Mouse (Mus musculus) 3134 (cell line): ENCODE data around the gene Ap1s3.

Source experiments
- DNase-seq: peaks from one replicate; pipeline ENCODE4 v3.0.0-alpha.2; 2011; ENCODE audit warnings: low spot score; ENCODE audit not compliant: insufficient read length; ENCODE audit errors: extremely low read depth

The Ap1s3 gene

GRCm38 (mm10) chr1:79671543-79672337 lies at the start of gene Ap1s3:
TSS of gene Ap1s3 (minus strand) at chr1:79671972.
- peak; percentile 12 for DNase-seq

DNA sequence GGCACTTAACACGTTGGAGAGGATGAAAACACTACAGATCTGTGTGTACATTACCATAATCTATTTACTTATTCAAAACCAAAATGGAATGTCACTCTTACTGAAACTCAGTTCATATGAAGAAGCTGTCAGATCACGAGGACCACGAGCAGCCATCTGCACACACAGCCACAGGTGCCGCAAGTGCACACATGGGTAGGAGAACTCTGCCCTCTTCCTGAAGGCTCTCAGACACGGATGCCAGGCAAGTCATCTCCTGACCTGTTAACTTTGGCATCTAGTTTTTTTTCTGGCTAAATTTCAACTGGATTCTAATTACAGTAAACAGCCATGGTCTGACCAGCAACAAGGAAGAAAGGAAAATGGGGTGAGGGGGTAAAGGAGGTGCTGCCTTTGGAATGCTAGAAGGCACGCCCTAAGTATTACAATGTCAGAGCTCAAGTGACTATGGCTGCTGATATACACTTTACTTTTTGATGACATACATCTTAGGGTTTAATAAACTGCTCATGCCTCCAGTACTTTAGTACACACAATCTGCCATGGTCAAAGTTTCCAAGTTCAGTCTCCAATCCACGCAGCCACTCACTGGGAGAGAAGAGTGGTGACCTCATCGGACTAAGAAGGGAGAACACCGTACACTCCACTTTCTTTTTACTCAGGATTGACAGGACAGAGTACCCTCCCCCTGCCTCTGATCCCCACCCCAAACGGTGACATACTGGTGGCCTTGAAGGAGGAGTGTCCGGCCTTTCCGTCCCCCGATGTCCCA lies 42.6 kb upstream of the Ap1s3 start:
- no peak for DNase-seq

DNA sequence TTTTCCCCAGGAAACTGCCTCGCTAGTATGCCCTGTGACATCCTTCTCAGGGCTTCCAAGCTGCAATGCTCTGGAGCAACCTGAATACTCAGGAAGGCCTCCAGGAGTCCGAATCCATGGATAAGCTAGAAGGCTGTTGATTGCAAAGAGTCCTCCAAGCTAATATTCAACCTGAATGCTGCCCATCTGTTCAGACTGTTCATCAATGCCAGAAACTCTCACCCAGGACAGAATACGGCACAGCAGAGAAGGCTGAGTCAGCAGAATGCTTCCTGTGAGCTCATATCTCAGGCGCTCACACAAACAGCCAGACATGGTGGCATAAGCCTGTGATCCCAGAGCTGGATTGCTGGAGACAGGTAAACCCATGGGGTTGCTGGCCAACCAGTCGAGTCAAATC lies 41.3 kb upstream of the Ap1s3 start:
- no peak for DNase-seq

GRCm38 (mm10) chr1:79711147-79712126 lies 39.7 kb upstream of the Ap1s3 start:
- no peak for DNase-seq

GRCm38 (mm10) chr1:79710678-79711077 lies 38.9 kb upstream of the Ap1s3 start:
- no peak for DNase-seq

DNA sequence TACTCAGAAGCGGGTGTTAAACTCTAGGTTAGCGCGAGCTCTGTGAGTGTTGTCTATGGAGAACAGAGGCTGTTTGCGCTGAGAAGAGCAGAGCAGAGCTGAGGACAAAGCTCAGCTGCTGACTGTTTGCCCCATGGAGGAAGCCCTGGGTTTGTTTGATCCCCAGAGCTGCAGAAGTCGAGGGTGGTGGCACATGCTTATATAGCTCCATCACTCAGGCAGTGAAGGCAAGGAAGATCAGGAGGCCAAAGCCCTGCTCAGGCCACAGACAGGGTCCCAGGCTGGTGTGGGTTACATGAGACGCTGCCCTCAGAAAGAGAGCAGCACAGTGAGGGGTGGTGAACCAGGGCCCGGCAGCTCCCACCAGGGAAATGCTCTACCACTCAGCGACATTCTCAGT lies 38.4 kb upstream of the Ap1s3 start:
- DNase-seq: no peak

DNA sequence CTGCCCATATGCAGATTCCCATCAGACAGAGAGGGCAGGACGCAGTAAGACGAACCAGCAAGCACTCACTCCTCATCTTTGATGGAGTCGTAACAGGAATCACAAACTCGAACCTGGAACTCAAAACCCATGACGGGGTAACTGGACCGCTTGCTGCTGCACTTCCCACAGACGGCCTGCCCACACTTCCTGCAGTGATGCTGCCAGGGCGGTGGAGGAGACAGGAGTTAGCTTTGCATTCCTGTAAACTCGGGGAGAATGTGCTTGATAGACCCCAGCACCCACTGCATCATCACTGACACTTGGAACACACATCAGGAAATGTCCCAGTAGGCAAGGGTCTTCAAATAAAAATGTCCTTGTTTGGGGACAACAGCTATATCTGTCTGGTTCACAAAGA lies 35.6 kb upstream of the Ap1s3 start:
- no peak for DNase-seq

DNA sequence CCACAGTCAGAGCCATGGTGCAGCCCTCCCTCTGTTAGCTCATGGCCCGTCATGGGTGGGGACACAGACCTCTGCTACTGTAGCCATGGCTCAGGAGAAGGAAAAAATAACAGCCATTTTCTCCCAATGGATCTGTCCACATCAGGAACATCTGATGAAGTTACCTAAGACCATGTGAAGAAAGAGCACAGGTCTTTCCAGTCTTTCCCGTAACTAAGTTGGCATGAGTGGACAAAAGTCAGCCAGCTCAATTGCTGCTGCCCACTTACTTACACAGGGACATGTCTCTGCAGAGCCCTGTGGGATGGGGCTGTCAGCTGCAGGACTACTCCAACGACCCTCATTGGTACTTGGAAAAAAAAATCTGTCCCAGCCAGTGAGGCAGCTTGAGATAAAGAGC lies 34.9 kb upstream of the Ap1s3 start:
- no peak for DNase-seq

- DNase-seq: no peak
Measured at GRCm38 (mm10) chr1:79704672-79705071, 32.9 kb upstream of the Ap1s3 start.

- DNase-seq: no peak
Measured at GRCm38 (mm10) chr1:79703520-79703919, 31.7 kb upstream of the Ap1s3 start.

DNA sequence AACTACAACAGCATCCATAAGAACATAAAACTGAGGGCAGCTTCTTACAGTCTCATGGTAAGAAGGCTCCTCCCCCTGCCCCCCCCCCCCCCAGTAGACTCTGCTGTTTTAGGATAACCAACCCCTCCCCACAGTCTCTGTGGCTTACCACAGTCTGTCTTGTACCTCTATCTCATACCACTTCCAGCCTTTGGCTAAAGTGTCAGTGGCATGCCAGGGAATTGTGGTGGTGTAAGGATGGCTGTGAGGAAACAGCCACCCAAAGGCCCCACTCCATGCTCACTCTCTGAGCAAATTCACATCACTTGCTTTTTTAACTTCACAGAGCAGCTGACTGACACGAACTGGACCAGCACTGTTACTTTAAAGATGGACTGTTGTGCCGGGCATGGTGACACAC lies 26.7 kb upstream of the Ap1s3 start:
- DNase-seq: peak; percentile 31

DNA sequence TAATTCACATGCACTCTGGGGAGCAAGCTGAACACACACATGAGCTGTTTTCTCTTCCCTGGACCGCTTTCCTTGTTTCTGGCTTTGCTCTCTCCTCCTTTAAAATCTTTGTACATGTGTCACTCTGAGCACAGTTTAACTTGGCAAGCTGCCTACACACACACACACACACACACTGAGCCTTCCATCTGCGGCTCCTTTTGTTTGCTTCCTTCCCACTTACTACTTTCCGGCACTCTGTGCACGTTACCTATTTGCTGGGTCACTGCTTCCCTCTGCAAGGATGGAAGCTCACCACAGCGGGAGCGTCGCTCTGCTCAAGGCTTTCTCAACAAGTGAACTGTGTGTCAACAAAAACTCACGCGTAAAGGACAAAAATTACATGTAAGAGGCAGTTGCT lies 25.6 kb upstream of the Ap1s3 start:
- DNase-seq: peak; percentile 65

GRCm38 (mm10) chr1:79696933-79697332 lies 25.2 kb upstream of the Ap1s3 start:
- no peak for DNase-seq

- DNase-seq: no peak
Measured at GRCm38 (mm10) chr1:79692482-79692881, 20.7 kb upstream of the Ap1s3 start.

GRCm38 (mm10) chr1:79687254-79687653 lies 15.5 kb upstream of the Ap1s3 start:
- no peak for DNase-seq

DNA sequence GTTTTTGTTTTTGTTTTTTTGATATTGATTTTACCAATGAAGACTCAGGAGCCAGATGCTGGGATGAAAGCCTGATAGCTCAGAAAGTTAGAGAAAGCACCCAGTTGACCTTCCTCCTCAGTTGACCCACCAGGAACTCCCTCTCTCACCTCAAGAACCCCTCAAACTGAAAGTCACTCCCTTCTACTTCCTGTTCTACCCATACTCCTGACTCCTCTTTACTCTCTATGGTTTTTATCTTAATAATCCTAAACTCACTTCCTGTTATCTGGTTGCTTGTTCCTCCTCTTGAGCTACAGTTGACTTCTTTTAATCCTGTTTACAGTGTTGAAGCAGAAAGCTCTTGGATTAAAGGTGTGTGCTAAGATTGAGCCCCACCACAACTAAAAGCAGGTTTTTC lies 12.3 kb upstream of the Ap1s3 start:
- no peak for DNase-seq

- no peak for DNase-seq
Measured at GRCm38 (mm10) chr1:79682936-79683335, 11.2 kb upstream of the Ap1s3 start.

DNA sequence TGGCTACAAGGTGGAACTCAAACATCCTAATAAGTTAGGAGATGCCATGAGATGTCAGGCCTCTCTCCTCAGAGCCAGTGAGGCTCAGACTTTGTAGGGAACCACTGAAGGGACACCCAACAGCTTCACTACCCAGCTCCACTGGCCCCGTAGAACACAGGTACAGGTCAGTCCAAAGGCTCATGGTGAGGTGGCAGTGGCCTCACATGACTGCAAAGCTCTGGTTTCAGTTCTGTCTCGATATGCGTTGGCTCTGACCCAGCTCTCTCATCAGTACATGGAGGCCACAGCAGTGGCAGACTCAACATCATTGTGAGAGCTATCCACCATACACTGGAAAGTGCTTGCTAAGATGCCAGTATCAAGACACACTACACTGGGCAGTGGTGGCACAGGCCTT lies 9.0 kb upstream of the Ap1s3 start:
- no peak for DNase-seq

DNA sequence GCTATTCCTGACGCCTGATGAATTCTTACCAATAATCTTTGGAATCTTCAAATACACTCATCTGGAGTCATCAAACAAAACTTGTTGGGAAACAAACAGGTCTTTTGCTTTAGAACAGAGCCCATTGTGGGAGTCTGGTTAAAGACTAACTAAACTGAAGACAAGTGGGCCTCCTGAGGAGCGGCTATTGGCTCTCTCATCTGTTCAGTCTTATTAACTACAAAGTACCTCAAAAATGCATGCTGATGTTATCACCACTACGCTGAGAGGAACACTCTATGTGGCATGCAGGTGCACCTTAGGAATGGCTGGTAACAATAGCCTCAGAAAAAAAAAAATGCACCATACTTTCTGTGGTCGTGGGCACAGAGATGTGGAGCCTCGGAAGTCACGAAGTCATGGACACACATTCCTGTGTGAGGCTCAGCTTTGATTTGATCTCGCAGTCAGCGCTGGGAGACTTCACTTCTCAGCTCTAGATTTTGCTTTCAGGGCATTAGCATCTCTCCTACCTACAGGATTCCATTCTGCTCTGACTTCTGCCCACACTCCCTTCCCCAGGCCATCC lies 6.4 kb upstream of the Ap1s3 start:
- DNase-seq: no peak

DNA sequence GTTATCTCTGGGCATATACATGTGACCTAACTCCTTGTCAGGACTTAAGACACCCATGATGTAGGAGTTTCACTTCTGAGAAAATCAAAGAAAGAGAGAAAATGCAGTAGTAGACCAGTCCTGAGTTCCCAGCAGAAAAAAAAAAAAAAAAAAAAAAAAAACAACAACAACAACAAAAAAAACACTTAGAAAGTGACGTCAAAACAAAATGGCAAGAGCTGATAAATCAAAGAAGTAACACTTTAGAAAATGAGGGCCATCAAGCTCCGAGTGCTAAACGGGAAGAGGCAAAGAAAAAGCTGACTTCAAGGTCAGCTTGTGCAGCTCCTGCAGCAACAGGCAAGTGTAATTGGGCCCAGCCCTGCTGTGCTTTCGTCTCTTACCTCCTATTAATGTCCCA lies 3.9 kb upstream of the Ap1s3 start:
- DNase-seq: no peak

DNA sequence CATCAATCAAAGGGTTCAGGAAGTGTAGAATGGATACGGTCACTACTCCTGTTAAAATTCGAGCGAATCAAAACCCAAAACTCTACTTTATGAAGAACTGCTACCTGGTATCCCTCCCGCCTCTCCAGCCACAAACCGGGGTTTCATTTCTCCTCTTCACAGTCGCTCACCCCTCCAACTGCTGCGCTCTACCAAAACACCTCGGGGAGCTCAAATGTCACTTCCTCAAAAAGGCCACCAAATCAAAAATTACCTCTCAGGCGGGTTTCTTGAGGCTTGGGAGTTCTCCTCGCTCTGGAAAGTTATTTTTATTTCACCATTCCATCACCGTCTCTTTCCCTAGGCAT lies 603 bp downstream of the Ap1s3 start:
- DNase-seq: no peak
